In the genomic region with DNA sequence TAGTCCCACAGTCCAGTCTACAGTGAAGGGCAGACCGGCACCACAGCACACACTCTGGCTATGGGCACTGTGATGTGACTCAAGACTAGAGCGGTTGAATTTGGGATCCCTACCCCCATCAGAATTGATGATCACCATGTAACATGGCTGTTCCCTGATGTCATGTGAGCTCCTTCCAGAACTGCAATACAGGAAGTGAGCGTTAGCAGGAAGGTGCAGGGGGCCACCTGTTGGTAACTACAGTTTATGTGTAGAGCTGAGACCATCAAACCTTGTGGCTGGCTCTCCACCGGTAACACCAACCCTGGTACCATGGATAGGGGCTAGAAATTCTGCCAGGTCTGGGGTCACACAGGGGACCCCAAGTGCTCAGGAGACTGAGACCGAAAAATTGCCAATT, we compare ENCODE assay signal across 7 mouse cellular contexts. TPM values are rescaled to one million over a fixed set of nuclear protein-coding genes. Genes with fewer than 3 reads are reported as not detected.
DNase-seq lines count a peak whose midpoint lies in the region; ATAC-seq and TF ChIP-seq lines count a peak whose summit lies in the region.

No protein-coding gene starts in this region.

- no peak overlapping the region for H3K9ac ChIP-seq in hindbrain, postnatal 0 days (replicated peaks; ENCODE audit: low read length)

- peak; percentile 16; the same call in 1 of the 2 replicates for TF ChIP-seq CTCF in brain, embryonic 14.5 days (IDR thresholded peaks at IDR 0.05; ENCODE audit: borderline replicate concordance, extremely low read depth, insufficient read depth, insufficient read length)
- TF ChIP-seq CTCF in hindbrain, postnatal 0 days (IDR thresholded peaks at IDR 0.05; ENCODE audit: low read depth) = peak; percentile 65

- H3K4me2 ChIP-seq in hindbrain, postnatal 0 days (ENCODE audit: low read depth, low read length) = no peak overlapping the region

- no peak overlapping the region for H3K4me3 ChIP-seq in hindbrain, postnatal 0 days (ENCODE audit: low read length)

- TF ChIP-seq POLR2A in brain, embryonic 14.5 days (IDR thresholded peaks at IDR 0.05; ENCODE audit: borderline replicate concordance, extremely low read depth, insufficient read depth, insufficient read length, poor library complexity, severe bottlenecking) = no peak

- peak overlapping the region; percentile 95 for H3K27ac ChIP-seq in hindbrain, postnatal 0 days

- no peaks in the 10 kb centered on the region for H3K27me3 ChIP-seq in hindbrain, postnatal 0 days (ENCODE audit: insufficient read depth, low read length)

- no peaks in the 10 kb centered on the region for H3K9me3 ChIP-seq in hindbrain, postnatal 0 days (ENCODE audit: low read length)

- H3K4me1 ChIP-seq in hindbrain, postnatal 0 days (ENCODE audit: insufficient read depth, low read length) = peaks cover 32% of the 10 kb centered on the region

- 66% methylated on average over 5 of the region's 5 CpGs for WGBS in hindbrain, postnatal 0 days

- peak; percentile 38 for DNase-seq in layer of hippocampus, adult 11-12 months (ENCODE audit: low spot score)
- DNase-seq in layer of hippocampus, adult 18-20 months (ENCODE audit: low spot score in 2 of 2) = no peak
- DNase-seq in brain, embryonic 14.5 days (ENCODE audit: low read depth) = peak; percentile 61
- DNase-seq in hindbrain, postnatal 0 days (ENCODE audit: low spot score) = peak; percentile 71
- DNase-seq in thymus, postnatal 0 days (ENCODE audit: low spot score) = peak; percentile 61
- DNase-seq in spleen, adult 12 weeks (ENCODE audit: low spot score) = no peak
- DNase-seq in adrenal gland, postnatal 10 days = no peak

- ATAC-seq in hindbrain, postnatal 0 days = no peak

- H3K36me3 ChIP-seq in hindbrain, postnatal 0 days (ENCODE audit: insufficient read depth, low read length) = no peaks in the 10 kb centered on the region

RNA-seq across cellular contexts. Expression of gene P4htm, which starts 8.2 kb away (rescaled TPM):
- total RNA-seq in layer of hippocampus, adult 18-20 months (2021) = 100 to 1,000 TPM; 101 to 102 TPM
- polyA plus RNA-seq in brain, embryonic 14.5 days (2012; rRNA removed) = 28.4 and 31.6 TPM in 2 replicates
- 50.8 and 62.6 TPM in 2 replicates for total RNA-seq in hindbrain, postnatal 0 days (2014; rRNA removed)
- polyA plus RNA-seq in hindbrain, postnatal 0 days (2015; fragmentation: Nextera tagmentation; extraction: Ambion mirVana) = 38.7 and 38.8 TPM in 2 replicates
- polyA plus RNA-seq in thymus, postnatal 0 days (2015; fragmentation: Nextera tagmentation; extraction: Ambion mirVana) = 3.5 and 3.7 TPM in 2 replicates
- 1 to 10 TPM; 6.1 to 9.6 TPM for total RNA-seq in adrenal gland, postnatal 10 days (2021)

RNA-seq across cellular contexts. Expression of gene Wdr6, which starts 10.7 kb away (rescaled TPM):
- total RNA-seq in layer of hippocampus, adult 18-20 months (2021) = 100 to 1,000 TPM; 112 to 123 TPM
- 329 and 375 TPM in 2 replicates for polyA plus RNA-seq in brain, embryonic 14.5 days (2012; rRNA removed)
- total RNA-seq in hindbrain, postnatal 0 days (2014; rRNA removed) = 581 and 603 TPM in 2 replicates
- polyA plus RNA-seq in hindbrain, postnatal 0 days (2015; fragmentation: Nextera tagmentation; extraction: Ambion mirVana) = 265 and 282 TPM in 2 replicates
- 44.3 and 47.0 TPM in 2 replicates for polyA plus RNA-seq in thymus, postnatal 0 days (2015; fragmentation: Nextera tagmentation; extraction: Ambion mirVana)
- 100 to 1,000 TPM in 1 of 2 experiments, 10 to 100 TPM in 1; 93.8 to 126 TPM for total RNA-seq in adrenal gland, postnatal 10 days (2021)

RNA-seq across cellular contexts. Expression of gene Dalrd3, which starts 19.5 kb away (rescaled TPM):
- 100 to 1,000 TPM in 1 of 2 experiments, 10 to 100 TPM in 1; 95.0 to 105 TPM for total RNA-seq in layer of hippocampus, adult 18-20 months (2021)
- polyA plus RNA-seq in brain, embryonic 14.5 days (2012; rRNA removed) = 190 and 347 TPM in 2 replicates
- 97.3 and 109 TPM in 2 replicates for total RNA-seq in hindbrain, postnatal 0 days (2014; rRNA removed)
- polyA plus RNA-seq in hindbrain, postnatal 0 days (2015; fragmentation: Nextera tagmentation; extraction: Ambion mirVana) = 251 and 255 TPM in 2 replicates
- 115 and 120 TPM in 2 replicates for polyA plus RNA-seq in thymus, postnatal 0 days (2015; fragmentation: Nextera tagmentation; extraction: Ambion mirVana)
- total RNA-seq in adrenal gland, postnatal 10 days (2021) = 10 to 100 TPM; 42.3 to 51.9 TPM

RNA-seq across cellular contexts. Expression of gene Ndufaf3, which starts 22.0 kb away (rescaled TPM):
- total RNA-seq in layer of hippocampus, adult 18-20 months (2021) = 10 to 100 TPM; 73.5 to 75.0 TPM
- 47.8 and 67.8 TPM in 2 replicates for polyA plus RNA-seq in brain, embryonic 14.5 days (2012; rRNA removed)
- total RNA-seq in hindbrain, postnatal 0 days (2014; rRNA removed) = 54.1 and 70.5 TPM in 2 replicates
- polyA plus RNA-seq in hindbrain, postnatal 0 days (2015; fragmentation: Nextera tagmentation; extraction: Ambion mirVana) = 84.5 and 88.9 TPM in 2 replicates
- 96.1 and 101 TPM in 2 replicates for polyA plus RNA-seq in thymus, postnatal 0 days (2015; fragmentation: Nextera tagmentation; extraction: Ambion mirVana)
- total RNA-seq in adrenal gland, postnatal 10 days (2021) = 10 to 100 TPM; 64.1 to 68.2 TPM

RNA-seq across cellular contexts. Expression of gene Impdh2, which starts 29.1 kb away (rescaled TPM):
- 10 to 100 TPM; 56.6 to 64.5 TPM for total RNA-seq in layer of hippocampus, adult 18-20 months (2021)
- 127 and 171 TPM in 2 replicates for polyA plus RNA-seq in brain, embryonic 14.5 days (2012; rRNA removed)
- 93.8 and 98.3 TPM in 2 replicates for total RNA-seq in hindbrain, postnatal 0 days (2014; rRNA removed)
- 103 and 106 TPM in 2 replicates for polyA plus RNA-seq in hindbrain, postnatal 0 days (2015; fragmentation: Nextera tagmentation; extraction: Ambion mirVana)
- polyA plus RNA-seq in thymus, postnatal 0 days (2015; fragmentation: Nextera tagmentation; extraction: Ambion mirVana) = 161 and 172 TPM in 2 replicates
- total RNA-seq in adrenal gland, postnatal 10 days (2021) = 10 to 100 TPM; 80.6 to 83.7 TPM

Comparison
In these comparisons a context has a peak if more than half of its experiments do, and no peak if none do; other contexts are left out.
1. DNase-seq: peak in layer of hippocampus, adult 11-12 months (single experiment), brain, embryonic 14.5 days (single experiment), hindbrain, postnatal 0 days (single experiment) and thymus, postnatal 0 days (single experiment); none in layer of hippocampus, adult 18-20 months (0 of 2), spleen, adult 12 weeks (single experiment) and adrenal gland, postnatal 10 days (single experiment).